Mouse (Mus musculus) testis, adult 2 months (tissue): ENCODE measurements around the gene Rab3gap1.

Experiments used
- CTCF ChIP-seq: fragments of 200-500 bp; IDR thresholded peaks from 2 replicates; pipeline ENCODE4 v1.5.1; 2012; ENCODE audit warnings: low read depth, mild to moderate bottlenecking, inconsistent platforms, low read length, moderate library complexity; ENCODE audit not compliant: control insufficient read depth, insufficient read depth, insufficient replicate concordance
- POLR2A ChIP-seq: fragments of 200-500 bp; IDR thresholded peaks from 2 replicates; pipeline ENCODE4 v1.6.1; 2012; ENCODE audit warnings: low read depth, mild to moderate bottlenecking, inconsistent platforms, low read length, moderate library complexity; ENCODE audit not compliant: control insufficient read depth

- TF ChIP-seq POLR2A (no peak), CTCF (no peak)
Observed at GRCm38 (mm10) chr1:127863806-127864205, 4.8 kb upstream of the Rab3gap1 start.
